Comparison of ENCODE assay signal across 16 mouse cellular contexts in genomic region chr9:101956228-101956627, GRCm38 (mm10).
DNase-seq lines count a peak whose midpoint lies in the region; TF ChIP-seq lines count a peak whose summit lies in the region.
"Had no signal": no experiment of that assay in that cellular context is flagged by ENCODE, and none has a peak within 500 bp of the region (broad histone marks: within the 10 kb centered on the region; RNA-seq: fewer than 3 reads in every experiment).

No protein-coding gene starts in this region.

- H3K27ac ChIP-seq in layer of hippocampus, adult 2 months, result no peak overlapping the region
- H3K27ac ChIP-seq: heart, embryonic 15.5 days; limb, embryonic 15.5 days; stomach, embryonic 15.5 days had no signal

- no peak for TF ChIP-seq POLR2A in brain, embryonic 14.5 days (IDR thresholded peaks at IDR 0.05; ENCODE audit: borderline replicate concordance, extremely low read depth, insufficient read depth, insufficient read length, poor library complexity, severe bottlenecking)

- H3K4me3 ChIP-seq in layer of hippocampus, adult 2 months, result no peak overlapping the region
- H3K4me3 ChIP-seq: erythroblast, embryonic 14.5 days; heart, embryonic 15.5 days; limb, embryonic 15.5 days; stomach, embryonic 15.5 days had no signal

- no peak for TF ChIP-seq CTCF in layer of hippocampus, adult 2 months (conservative IDR thresholded peaks at IDR 0.05)
- TF ChIP-seq CTCF in brain, embryonic 14.5 days (IDR thresholded peaks at IDR 0.05; ENCODE audit: borderline replicate concordance, extremely low read depth, insufficient read depth, insufficient read length), result no peak

- intact Hi-C loops in left cerebral cortex, postnatal 4 days (cut with DNase I), result no loop called here

- DNase-seq in cerebellum, postnatal 10 days, result peak; percentile 42 to 47
- DNase-seq in cerebellum, adult 11 months, result no peak
- DNase-seq in layer of hippocampus, adult 8-10 months (ENCODE audit: low spot score in 2 of 2), result peak; percentile 15 to 21
- no peak for DNase-seq in layer of hippocampus, adult 2 months (ENCODE audit: low spot score in 2 of 2)
- DNase-seq in brain, embryonic 14.5 days (ENCODE audit: low read depth), result peak; percentile 50
- peak; percentile 8 for DNase-seq in left cerebral cortex, postnatal 4 days
- DNase-seq in neural tube, embryonic 10.5 days (ENCODE audit: extremely low spot score, low spot score), result no peak
- no peak for DNase-seq in lung, postnatal 36 days
- DNase-seq: cerebellum, adult 9-11 months; gastrocnemius, postnatal 36 days; lung, adult 2 months; thymus, postnatal 14 days had no signal

Comparison
In these comparisons a context has a peak if more than half of its experiments do, and no peak if none do; other contexts are left out.
1. DNase-seq: peak in cerebellum, postnatal 10 days (2 of 2), layer of hippocampus, adult 8-10 months (2 of 2), brain, embryonic 14.5 days (single experiment) and left cerebral cortex, postnatal 4 days (single experiment); none in cerebellum, adult 11 months (single experiment), layer of hippocampus, adult 2 months (0 of 2), neural tube, embryonic 10.5 days (single experiment) and lung, postnatal 36 days (single experiment).